Mouse (Mus musculus) embryonic stem cell, embryonic (primary cell): ENCODE data around the gene Dennd5b.

Experiments
- CTCF ChIA-PET, 4 experiments: fragments of 300-600 bp in 2 of 4; fragments of 350-600 bp in 2 of 4; sonication (Branson Sonifier 250); formaldehyde crosslinking; loops; one replicate each; lab custom pipeline; 2022; ENCODE audit warnings: inconsistent platforms in 2 of 4; lab: Charles Lee
- POLR2A ChIA-PET, 4 experiments: fragments of 300-600 bp in 2 of 4; fragments of 350-600 bp in 2 of 4; sonication (Branson Sonifier 250); formaldehyde crosslinking; loops; one replicate each; lab custom pipeline; 2022; ENCODE audit warnings: antibody characterized with exemption in 4 of 4, inconsistent platforms in 1 of 4; lab: Charles Lee

The Dennd5b gene

DNA sequence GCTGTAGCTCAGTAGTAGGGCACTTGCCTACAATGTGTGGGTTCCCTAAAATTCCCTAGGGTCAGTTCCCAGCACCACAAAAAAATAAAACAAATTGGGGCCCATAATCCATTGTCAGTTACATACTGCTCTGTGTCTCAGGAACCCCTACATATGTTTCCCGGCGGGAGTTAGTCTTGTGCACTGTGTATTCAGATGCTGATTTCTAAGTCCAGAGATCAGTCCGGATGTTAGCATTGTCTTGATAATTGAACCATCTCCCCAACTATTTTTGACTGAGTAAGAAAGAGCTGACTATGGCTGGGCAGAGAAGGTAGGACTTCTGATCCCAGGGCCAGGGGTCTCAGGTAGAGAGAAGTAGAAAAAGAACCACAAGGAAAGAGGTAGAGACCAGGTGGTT lies 144.4 kb downstream of the Dennd5b start:
- CTCF ChIA-PET: interaction anchor here (0.5 to 2.1 kb wide), 9 partner anchors 9 to 131 kb away, joined by 3 to 7 read pairs (median 3); partner anchors contain the start of gene Sinhcaf (in 1 of the 4)
- POLR2A ChIA-PET: interaction anchor here (0.6 to 9.7 kb wide), 62 partner anchors 8 to 746 kb away, joined by 3 to 447 read pairs (median 6); partner anchors contain the start of genes Caprin2 (in 3 of the 4), Sinhcaf (in 3 of the 4), Dennd5b (in 2 of the 4) and Ergic2 (in 2 of the 4)

DNA sequence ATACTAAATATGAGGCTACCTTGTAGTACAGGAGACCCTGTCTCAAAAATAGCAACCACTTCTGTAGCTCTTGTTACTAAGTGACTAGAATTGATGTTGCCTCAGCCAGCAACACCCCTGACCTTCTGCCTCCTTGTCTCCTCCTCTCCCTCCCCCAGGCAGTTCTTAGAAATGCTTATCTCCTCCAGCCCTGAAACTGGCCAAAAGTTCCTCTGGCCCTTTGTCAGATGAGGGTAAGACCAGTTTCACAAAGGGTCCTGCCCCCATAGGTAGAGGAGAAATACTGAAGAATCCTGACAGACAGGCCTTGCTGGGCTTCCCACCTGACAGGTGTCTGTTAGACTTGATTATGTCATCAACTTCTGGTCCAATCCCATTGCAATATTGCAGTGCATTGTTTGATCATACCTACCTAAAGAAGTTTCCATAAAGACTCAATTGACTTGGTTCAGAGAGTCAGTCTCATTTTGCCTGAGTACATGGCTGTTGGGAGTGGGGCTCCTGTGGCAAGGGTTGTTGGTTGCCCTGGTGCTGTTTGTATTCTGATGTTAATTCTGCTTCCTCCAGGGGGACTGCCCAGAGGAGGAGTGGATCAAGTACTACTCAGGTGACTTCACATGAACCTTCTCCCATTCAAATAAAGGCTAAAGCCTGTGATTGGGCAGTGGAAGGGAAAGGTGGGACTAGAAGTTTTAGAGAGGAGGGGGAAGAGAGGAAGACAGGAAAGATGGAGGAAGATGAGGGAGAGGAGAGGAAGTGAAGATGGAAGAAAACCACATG lies 145.6 kb downstream of the Dennd5b start:
- CTCF ChIA-PET: interaction anchor here in 2 of 4 experiments (0.6 to 1.4 kb wide), 4 partner anchors 10 to 378 kb away, joined by 3 to 7 read pairs (median 4); partner anchors contain the start of gene Sinhcaf (in 1 of the 2)

GRCm38 (mm10) chr6:148946881-148947405 lies 154.5 kb downstream of the Dennd5b start:
- POLR2A ChIA-PET: interaction anchor here (0.6 to 21.1 kb wide), 54 partner anchors 8 to 593 kb away, joined by 3 to 447 read pairs (median 5); partner anchors contain the start of genes Caprin2 (in 3 of the 4), Dennd5b (in 2 of the 4), Ipo8 (in 2 of the 4) and Amn1 (in 1 of the 4)
- CTCF ChIA-PET: interaction anchor here in 2 of 4 experiments (1.0 to 1.4 kb wide), 5 partner anchors 8 to 46 kb away, joined by 3 to 7 read pairs (median 4); no protein-coding TSS in a partner anchor

More for the DNA sequence above, 145.6 kb downstream of the Dennd5b start:
- POLR2A ChIA-PET: interaction anchor here (0.6 to 9.7 kb wide), 48 partner anchors 9 to 1001 kb away, joined by 3 to 447 read pairs (median 5); partner anchors contain the start of genes Sinhcaf (in 3 of the 4), Caprin2 (in 2 of the 4), Resf1 (in 2 of the 4) and Dennd5b (in 1 of the 4)

DNA sequence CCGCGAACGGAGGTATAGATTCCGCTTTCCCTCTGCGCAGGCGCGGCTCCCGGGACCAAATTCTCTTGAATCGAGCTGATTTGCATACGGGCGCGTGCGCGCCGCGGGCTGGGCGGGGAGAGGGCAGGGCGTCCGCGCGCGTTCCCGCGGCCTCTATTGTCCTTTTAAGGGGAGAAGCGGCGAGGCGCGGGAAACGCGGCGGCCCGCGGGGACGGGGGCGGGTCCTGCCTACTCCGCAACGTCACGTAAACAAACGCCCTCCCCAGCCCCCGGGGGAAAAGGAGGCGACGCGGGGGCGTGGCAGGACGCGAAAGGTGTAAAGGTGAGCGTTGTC lies 155.1 kb downstream of the Dennd5b start, which contains the start of gene Sinhcaf:
Sinhcaf (minus strand) TSS at position 59 of the 334 bp plus-strand sequence.
- ChIA-PET POLR2A (interaction anchor here (0.6 to 21.1 kb wide), 58 partner anchors 8 to 592 kb away, joined by 3 to 447 read pairs (median 4); partner anchors contain the start of genes Caprin2 (in 3 of the 4), Dennd5b (in 2 of the 4), Ipo8 (in 2 of the 4) and Amn1 (in 1 of the 4)), CTCF (interaction anchor here in 3 of 4 experiments (0.7 to 1.4 kb wide), 7 partner anchors 9 to 46 kb away, joined by 3 to 7 read pairs (median 4); no protein-coding TSS in a partner anchor)

GRCm38 (mm10) chr6:148945509-148946408 lies 155.7 kb downstream of the Dennd5b start:
- ChIA-PET POLR2A (interaction anchor here (0.6 to 21.1 kb wide), 62 partner anchors 8 to 1869 kb away, joined by 3 to 447 read pairs (median 4); partner anchors contain the start of genes Caprin2 (in 3 of the 4), Dennd5b (in 2 of the 4), Ipo8 (in 2 of the 4) and Amn1 (in 1 of the 4)), CTCF (interaction anchor here in 3 of 4 experiments (0.6 to 1.3 kb wide), 7 partner anchors 9 to 19 kb away, joined by 3 to 7 read pairs (median 4); no protein-coding TSS in a partner anchor)

DNA sequence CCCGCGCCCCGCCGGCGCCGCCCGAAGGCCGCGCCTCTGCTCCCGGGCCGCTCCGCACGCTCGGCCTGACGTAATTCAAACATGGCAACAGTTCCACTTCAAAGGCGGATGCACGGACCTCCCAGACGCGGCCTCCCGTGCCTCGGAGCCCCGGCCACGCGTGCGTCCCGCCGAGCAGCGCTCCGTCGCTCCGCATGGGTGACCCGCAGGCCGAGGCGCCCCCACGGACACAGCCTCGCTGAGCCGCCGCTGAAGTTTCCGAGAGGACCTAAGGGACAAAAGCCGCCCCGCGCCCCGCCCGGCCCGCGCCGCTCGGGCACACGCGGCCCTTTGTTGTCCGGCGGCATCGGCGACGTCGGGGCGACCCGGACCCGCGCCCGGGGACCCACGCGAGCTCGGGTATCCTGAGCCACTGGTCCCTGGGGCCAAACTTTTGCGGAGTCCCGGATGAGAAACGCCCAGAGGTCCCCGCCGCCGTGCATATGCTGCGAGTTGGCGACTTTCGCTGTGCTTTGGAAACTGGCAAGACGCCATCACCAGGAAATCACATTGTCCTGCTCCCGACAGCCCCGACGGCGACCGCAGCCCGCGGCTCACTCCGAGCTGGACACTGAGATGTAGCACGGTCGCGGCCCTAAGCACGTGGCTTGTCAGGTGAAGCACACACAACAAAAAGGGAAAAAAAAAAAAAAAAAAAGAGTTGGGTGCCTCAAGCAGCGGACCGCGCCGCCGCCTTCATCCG lies 156.5 kb downstream of the Dennd5b start:
- POLR2A ChIA-PET: interaction anchor here (0.7 to 21.1 kb wide), 20 partner anchors 10 to 730 kb away, joined by 3 to 447 read pairs (median 6); partner anchors contain the start of gene Caprin2 (in 1 of the 4)

GRCm38 (mm10) chr6:148944344-148944766 lies 157.1 kb downstream of the Dennd5b start:
- ChIA-PET POLR2A (interaction anchor here (0.9 to 21.1 kb wide), 15 partner anchors 9 to 49 kb away, joined by 3 to 447 read pairs (median 43); partner anchors contain the start of gene Caprin2 (in 1 of the 4)), CTCF (interaction anchor here in 1 of 4 experiments (0.6 kb wide), 1 partner anchor 78 kb away, joined by 4 read pairs; no protein-coding TSS in a partner anchor)

More for the DNA sequence above, 156.5 kb downstream of the Dennd5b start:
- CTCF ChIA-PET: interaction anchor here in 2 of 4 experiments (0.6 kb wide), 2 partner anchors 10 to 78 kb away, joined by 4 to 5 read pairs; no protein-coding TSS in a partner anchor

DNA sequence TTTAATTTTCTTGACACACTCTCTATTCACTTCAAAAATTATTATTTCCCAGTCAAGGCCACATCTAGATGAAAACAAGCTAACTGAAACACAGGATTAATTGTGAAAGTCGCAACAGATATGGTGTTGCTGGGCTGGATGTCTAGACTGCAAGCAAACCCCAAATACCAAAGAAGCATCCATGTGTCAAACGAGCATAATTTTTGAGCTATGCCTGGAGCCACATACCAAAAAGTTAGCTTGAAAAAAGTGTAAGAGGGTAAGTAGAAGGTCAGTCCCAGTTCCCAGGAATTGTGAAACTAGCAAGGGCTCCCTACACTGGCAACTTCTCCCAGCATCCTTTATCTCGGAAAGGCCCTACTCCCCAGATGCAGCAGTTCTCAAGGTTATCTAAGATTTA lies 157.8 kb downstream of the Dennd5b start:
- ChIA-PET CTCF (no interaction called here), POLR2A (interaction anchor here (1.4 to 21.1 kb wide), 11 partner anchors 9 to 50 kb away, joined by 3 to 447 read pairs (median 84); partner anchors contain the start of gene Caprin2 (in 1 of the 4))

- ChIA-PET CTCF (interaction anchor here in 3 of 4 experiments (0.5 to 1.3 kb wide), 7 partner anchors 15 to 177 kb away, joined by 3 to 5 read pairs (median 3); no protein-coding TSS in a partner anchor), POLR2A (interaction anchor here (0.7 to 21.1 kb wide), 16 partner anchors 7 to 177 kb away, joined by 3 to 447 read pairs (median 28); partner anchors contain the start of gene Caprin2 (in 1 of the 4))
Measured at GRCm38 (mm10) chr6:148942406-148942805, 159.1 kb downstream of the Dennd5b start.

- ChIA-PET POLR2A (interaction anchor here (1.0 to 21.1 kb wide), 14 partner anchors 7 to 57 kb away, joined by 3 to 447 read pairs (median 48); no protein-coding TSS in a partner anchor), CTCF (interaction anchor here in 1 of 4 experiments (0.8 to 1.3 kb wide), 2 partner anchors 23 to 178 kb away, joined by 3 to 5 read pairs; no protein-coding TSS in a partner anchor)
Measured at GRCm38 (mm10) chr6:148941880-148942279, 159.6 kb downstream of the Dennd5b start.

- POLR2A ChIA-PET: interaction anchor here (0.7 to 21.1 kb wide), 23 partner anchors 8 to 1108 kb away, joined by 3 to 447 read pairs (median 4); partner anchors contain the start of genes Caprin2 (in 1 of the 4), Dennd5b (in 1 of the 4) and Ipo8 (in 1 of the 4)
- CTCF ChIA-PET: interaction anchor here in 2 of 4 experiments (0.5 to 1.4 kb wide), 5 partner anchors 11 to 583 kb away, joined by 3 to 6 read pairs (median 3); no protein-coding TSS in a partner anchor
Measured at GRCm38 (mm10) chr6:148940383-148940782, 161.1 kb downstream of the Dennd5b start.
